Mouse (Mus musculus): ENCODE data around the gene Gbgt1. TPM values are rescaled to one million over a fixed set of nuclear protein-coding genes. Genes with fewer than 3 reads are reported as not detected.

The Gbgt1 gene
- polyA plus RNA-seq (2016; fragmentation: Nextera tagmentation; extraction: Ambion mirVana) = 0.13 TPM in 1 of 2 replicates, not detected in the other

DNA sequence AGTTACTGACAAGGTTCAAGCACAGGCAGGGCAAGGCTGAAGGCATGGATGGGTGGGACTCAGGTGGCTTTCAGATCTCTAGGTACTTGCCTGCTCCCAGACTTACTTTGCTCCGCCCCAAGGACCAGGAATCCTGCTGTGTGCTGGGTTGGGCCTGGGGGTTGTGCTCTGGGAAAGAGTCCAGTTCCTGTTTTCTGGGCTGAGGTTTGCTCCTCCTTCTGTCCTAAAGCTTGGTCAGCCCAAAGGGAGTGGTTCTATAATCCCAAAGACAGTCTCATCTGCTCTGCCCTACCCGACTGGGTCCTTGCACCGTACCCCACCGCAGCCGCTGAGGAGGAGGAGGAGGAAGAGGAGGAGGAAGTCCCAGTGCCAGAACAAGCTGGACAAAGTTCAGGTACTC, at the start of gene Gbgt1:
Gbgt1 (plus strand) TSS at position 221 of the 400 bp plus-strand sequence.
- Histone ChIP-seq H3K27ac (no peak within 1 kb of the TSS), H3K4me3 (no peak within 1 kb of the TSS), H3K36me3 (no peaks in the 10 kb centered on the region), H3K4me1 (0 out of 2 replicates have a peak, but pooled peaks cover 6% of the 10 kb centered on the region), H3K9me3 (no peaks in the 10 kb centered on the region), H3K27me3 (ENCODE audit: insufficient read depth, poor library complexity, severe bottlenecking) (peaks cover 7% of the 10 kb centered on the region; the same call in 1 of the 2 replicates)
- 78% methylated on average over 5 of the region's 5 CpGs for WGBS
- no peak for DNase-seq (ENCODE audit: low spot score)

- peak overlapping the region; percentile 85 for H3K4me3 ChIP-seq
- 9% methylated on average over 11 of the region's 11 CpGs for WGBS
- H3K36me3 ChIP-seq = peaks cover 20% of the 10 kb centered on the region
- peaks cover 60% of the 10 kb centered on the region for H3K27me3 ChIP-seq (ENCODE audit: insufficient read depth, poor library complexity, severe bottlenecking)
- H3K9me3 ChIP-seq = no peaks in the 10 kb centered on the region
- peaks cover 19% of the 10 kb centered on the region for H3K4me1 ChIP-seq
- no peak for DNase-seq (ENCODE audit: low spot score)
- H3K27ac ChIP-seq = peak overlapping the region; percentile 92
These were observed 49.4 kb upstream of the Gbgt1 start for GRCm38 (mm10) chr2:28447315-28447670.

- no peak overlapping the region for H3K4me3 ChIP-seq
- peaks cover 10% of the 10 kb centered on the region for H3K4me1 ChIP-seq
- no peaks in the 10 kb centered on the region for H3K9me3 ChIP-seq
- DNase-seq (ENCODE audit: low spot score) = peak; percentile 60
- peaks cover 29% of the 10 kb centered on the region for H3K36me3 ChIP-seq
- peaks cover 46% of the 10 kb centered on the region for H3K27me3 ChIP-seq (ENCODE audit: insufficient read depth, poor library complexity, severe bottlenecking)
- WGBS = 83% methylated on average over 11 of the region's 11 CpGs
- no peak overlapping the region for H3K27ac ChIP-seq
These were observed 45.0 kb upstream of the Gbgt1 start for GRCm38 (mm10) chr2:28451663-28452062.

- DNase-seq (ENCODE audit: low spot score) = no peak
- peaks cover 31% of the 10 kb centered on the region for H3K27me3 ChIP-seq (ENCODE audit: insufficient read depth, poor library complexity, severe bottlenecking)
- H3K36me3 ChIP-seq = peaks cover 29% of the 10 kb centered on the region
- H3K9me3 ChIP-seq = no peaks in the 10 kb centered on the region
- H3K27ac ChIP-seq = no peak overlapping the region
- H3K4me3 ChIP-seq = no peak overlapping the region
- 81% methylated on average over 6 of the region's 6 CpGs for WGBS
- no peaks in the 10 kb centered on the region for H3K4me1 ChIP-seq
These were observed 43.2 kb upstream of the Gbgt1 start for GRCm38 (mm10) chr2:28453539-28453938.

DNA sequence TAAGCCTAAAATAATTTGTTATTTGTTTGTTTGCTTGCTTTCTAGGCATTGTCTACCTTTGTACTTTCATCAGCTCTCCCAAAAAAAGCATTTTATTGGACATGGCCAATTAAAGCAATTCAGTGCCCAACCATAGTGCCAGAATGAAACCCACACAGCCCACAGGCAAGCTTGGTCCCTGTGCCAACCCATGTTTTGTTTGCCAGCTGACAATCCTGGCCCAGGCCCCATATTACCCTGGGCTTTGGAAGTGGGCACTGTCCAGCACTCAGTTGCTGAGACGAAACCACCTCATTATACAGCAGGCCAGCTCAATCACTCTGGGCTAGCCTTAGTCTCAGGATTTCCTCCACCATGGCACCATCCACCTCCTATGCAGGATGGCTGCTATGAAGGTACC, 40.1 kb upstream of the Gbgt1 start:
- DNase-seq (ENCODE audit: low spot score) = no peak
- H3K9me3 ChIP-seq = no peaks in the 10 kb centered on the region
- H3K36me3 ChIP-seq = peaks cover 11% of the 10 kb centered on the region
- no peak overlapping the region for H3K4me3 ChIP-seq
- no peaks in the 10 kb centered on the region for H3K4me1 ChIP-seq
- peaks cover 11% of the 10 kb centered on the region; the same call in 1 of the 2 replicates for H3K27me3 ChIP-seq (ENCODE audit: insufficient read depth, poor library complexity, severe bottlenecking)
- H3K27ac ChIP-seq = no peak overlapping the region
- WGBS = 67% methylated on average over 1 of the region's 1 CpGs

DNA sequence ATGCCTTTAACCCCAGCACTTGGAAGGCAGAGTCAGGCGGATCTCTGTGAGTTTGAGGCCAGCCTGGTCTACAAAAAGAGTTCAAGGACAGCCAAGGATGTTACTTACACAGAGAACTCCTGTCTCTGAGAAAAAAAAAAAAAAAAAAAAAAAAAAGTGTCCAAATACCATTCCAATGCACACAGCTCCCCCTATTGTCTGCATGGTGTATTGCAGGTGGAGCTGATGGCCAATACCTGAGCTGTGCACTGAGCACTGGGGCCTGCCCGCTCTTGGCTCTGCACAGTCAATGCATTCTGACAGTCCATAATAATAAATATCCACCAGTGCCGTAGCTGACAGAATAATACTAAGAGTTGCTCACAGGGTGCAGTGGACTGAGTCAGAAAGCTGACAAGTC, 32.8 kb upstream of the Gbgt1 start:
- Histone ChIP-seq H3K9me3 (no peaks in the 10 kb centered on the region), H3K27ac (no peak overlapping the region), H3K36me3 (peaks cover 2% of the 10 kb centered on the region), H3K4me3 (no peak overlapping the region), H3K4me1 (peaks cover 21% of the 10 kb centered on the region), H3K27me3 (ENCODE audit: insufficient read depth, poor library complexity, severe bottlenecking) (peaks cover 21% of the 10 kb centered on the region)
- DNase-seq (ENCODE audit: low spot score) = no peak
- 40% methylated on average over 3 of the region's 3 CpGs for WGBS

DNA sequence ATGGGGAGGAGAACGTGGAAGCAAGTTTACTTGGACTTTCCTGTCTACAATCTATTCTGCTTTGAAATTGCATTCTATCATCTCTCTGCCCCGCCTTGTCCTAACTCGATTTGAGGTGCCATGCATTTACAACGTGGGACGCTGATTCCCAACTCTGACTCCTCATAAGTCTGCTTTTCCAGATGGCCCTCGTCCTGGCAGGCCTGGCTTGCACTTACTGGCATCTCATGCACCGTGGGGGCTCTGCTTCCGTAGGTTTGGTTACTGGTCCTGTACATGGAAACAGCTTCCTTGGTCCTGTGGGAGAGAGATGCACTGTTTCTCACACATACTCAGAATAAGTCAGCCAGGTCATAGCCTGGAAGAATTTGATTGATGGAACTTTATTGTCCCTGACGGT, 31.8 kb upstream of the Gbgt1 start:
- peaks cover 25% of the 10 kb centered on the region for H3K4me1 ChIP-seq

DNA sequence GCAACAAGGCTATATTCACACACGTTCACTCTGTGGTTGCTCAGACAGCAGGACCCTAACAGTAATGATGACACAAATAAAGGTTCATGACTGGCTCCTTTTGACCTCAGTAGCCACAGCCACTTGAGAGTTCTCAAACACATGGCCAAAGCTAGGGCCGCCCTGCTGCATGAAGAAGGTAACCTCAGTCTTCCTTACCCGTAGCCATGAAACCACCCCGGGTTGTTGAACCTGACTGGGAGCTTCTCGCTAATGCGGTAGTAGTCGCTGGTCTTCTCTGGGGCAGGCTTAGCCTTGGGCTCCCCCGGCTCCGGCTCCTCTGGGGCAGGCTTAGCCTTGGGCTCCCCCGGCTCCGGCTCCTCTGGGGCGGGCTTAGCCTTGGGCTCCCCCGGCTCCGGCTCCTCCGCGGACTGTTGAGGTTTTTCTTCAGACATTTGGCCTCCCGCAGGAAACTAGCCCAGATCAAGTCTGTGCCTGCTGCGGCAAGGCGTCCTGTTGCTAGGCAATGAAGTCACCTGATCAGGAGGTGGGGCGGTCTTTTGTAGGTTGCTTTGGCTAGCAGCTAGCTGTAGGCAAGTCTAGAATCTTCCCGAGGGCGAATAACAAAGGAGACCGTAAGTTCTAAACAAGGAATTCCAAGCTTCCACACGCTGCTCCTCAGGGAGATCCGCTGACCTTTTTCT, 30.7 kb upstream of the Gbgt1 start, which contains the start of gene 1700007K13Rik:
1700007K13Rik (minus strand) TSS at position 497 of the 683 bp plus-strand sequence.
- 5% methylated on average over 25 of the region's 25 CpGs for WGBS
- peak; percentile 88 for DNase-seq (ENCODE audit: low spot score)
- Histone ChIP-seq H3K4me1 (peaks cover 25% of the 10 kb centered on the region), H3K27me3 (ENCODE audit: insufficient read depth, poor library complexity, severe bottlenecking) (peaks cover 21% of the 10 kb centered on the region), H3K36me3 (peaks cover 23% of the 10 kb centered on the region), H3K4me3 (peak within 1 kb of the TSS; percentile 54), H3K27ac (no peak within 1 kb of the TSS), H3K9me3 (no peaks in the 10 kb centered on the region)

More for the DNA sequence above, 31.8 kb upstream of the Gbgt1 start:
- Histone ChIP-seq H3K9me3 (no peaks in the 10 kb centered on the region), H3K27me3 (ENCODE audit: insufficient read depth, poor library complexity, severe bottlenecking) (peaks cover 21% of the 10 kb centered on the region), H3K27ac (no peak overlapping the region), H3K36me3 (peaks cover 12% of the 10 kb centered on the region), H3K4me3 (no peak overlapping the region)
- WGBS = 77% methylated on average over 9 of the region's 9 CpGs
- DNase-seq (ENCODE audit: low spot score) = no peak

- Histone ChIP-seq H3K36me3 (peaks cover 43% of the 10 kb centered on the region), H3K27ac (peak within 1 kb of the TSS; percentile 95), H3K27me3 (ENCODE audit: insufficient read depth, poor library complexity, severe bottlenecking) (peaks cover 21% of the 10 kb centered on the region), H3K4me3 (peak within 1 kb of the TSS; percentile 92), H3K9me3 (0 out of 2 replicates have a peak, but pooled peaks cover 2% of the 10 kb centered on the region), H3K4me1 (peaks cover 25% of the 10 kb centered on the region)
- WGBS = under 1% methylated on average over 52 of the region's 52 CpGs
- DNase-seq (ENCODE audit: low spot score) = peak; percentile 95
These were observed 28.7 kb upstream of the Gbgt1 start, which contains the start of gene Mrps2 for GRCm38 (mm10) chr2:28467860-28468485. TSS of gene Mrps2 (plus strand) at chr2:28468066.

DNA sequence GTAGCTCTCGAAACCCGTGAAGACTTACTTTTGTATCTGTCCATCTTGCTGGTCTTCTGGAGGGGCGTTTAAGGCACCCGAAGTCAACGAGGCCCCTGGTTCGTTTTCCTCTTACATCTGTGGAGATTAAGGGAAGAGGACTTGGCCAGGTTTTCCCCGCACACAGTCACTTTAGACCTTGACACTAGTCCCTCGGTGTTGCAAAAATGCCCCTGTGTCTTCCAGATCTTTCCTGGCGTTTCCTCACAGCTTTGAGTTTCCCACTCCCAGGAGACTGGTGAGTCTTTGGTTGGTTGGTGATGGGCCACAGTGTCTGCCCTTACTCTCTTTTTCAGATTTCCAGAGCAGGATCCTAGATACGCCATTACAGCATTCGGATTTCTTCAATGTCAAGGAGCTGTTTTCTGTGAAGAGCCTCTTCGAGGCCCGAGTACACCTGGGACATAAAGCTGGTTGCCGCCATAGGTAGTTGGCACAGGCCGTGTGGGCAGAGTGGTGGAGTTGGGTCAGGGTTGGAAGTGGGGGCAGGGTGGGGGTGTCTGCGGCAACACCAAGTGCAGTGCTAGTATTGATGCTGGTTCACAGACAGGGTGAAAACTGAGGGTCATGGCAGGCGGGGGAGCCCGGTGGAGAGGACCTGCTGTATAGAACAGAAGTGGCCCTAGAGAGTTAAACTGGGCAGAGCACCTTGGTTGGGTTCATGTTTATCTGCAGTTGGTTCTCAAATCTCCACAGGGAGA, 28.0 kb upstream of the Gbgt1 start:
- Histone ChIP-seq H3K4me3 (peak overlapping the region; percentile 92), H3K27me3 (ENCODE audit: insufficient read depth, poor library complexity, severe bottlenecking) (peaks cover 21% of the 10 kb centered on the region), H3K36me3 (peaks cover 46% of the 10 kb centered on the region), H3K4me1 (peaks cover 22% of the 10 kb centered on the region), H3K9me3 (0 out of 2 replicates have a peak, but pooled peaks cover 2% of the 10 kb centered on the region), H3K27ac (peak overlapping the region; percentile 95)
- DNase-seq (ENCODE audit: low spot score) = no peak
- 52% methylated on average over 18 of the region's 18 CpGs for WGBS

- H3K27me3 ChIP-seq (ENCODE audit: insufficient read depth, poor library complexity, severe bottlenecking) = peaks cover 16% of the 10 kb centered on the region
- no peak overlapping the region for H3K27ac ChIP-seq
- peaks cover 22% of the 10 kb centered on the region for H3K4me1 ChIP-seq
- DNase-seq (ENCODE audit: low spot score) = no peak
- peaks cover 46% of the 10 kb centered on the region for H3K36me3 ChIP-seq
- H3K4me3 ChIP-seq = no peak overlapping the region
- 97% methylated on average over 14 of the region's 14 CpGs for WGBS
- 0 out of 2 replicates have a peak, but pooled peaks cover 2% of the 10 kb centered on the region for H3K9me3 ChIP-seq
These were observed 27.2 kb upstream of the Gbgt1 start for GRCm38 (mm10) chr2:28469461-28469860.

DNA sequence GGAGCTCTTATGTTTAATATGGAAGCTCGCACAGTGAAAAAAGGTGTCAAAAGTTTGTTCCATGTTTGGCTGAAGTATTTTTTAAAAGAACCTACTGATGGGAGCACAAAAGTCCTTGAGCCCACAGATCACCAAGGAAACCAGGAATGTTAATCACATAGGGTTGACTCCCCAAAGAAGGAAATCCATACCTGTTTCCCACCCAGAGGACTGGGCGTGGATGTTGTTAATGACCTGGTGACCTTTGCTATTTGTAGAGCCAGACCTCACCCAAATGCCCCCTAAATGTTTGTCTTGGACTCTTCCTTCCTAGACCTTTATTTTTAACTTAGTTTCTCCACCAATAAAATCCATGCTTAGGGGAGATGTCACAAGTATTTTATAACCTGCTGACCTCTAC, 26.1 kb upstream of the Gbgt1 start:
- peaks cover 22% of the 10 kb centered on the region for H3K4me1 ChIP-seq
- no peak overlapping the region for H3K27ac ChIP-seq
- peaks cover 46% of the 10 kb centered on the region for H3K36me3 ChIP-seq
- WGBS = 90% methylated on average over 2 of the region's 2 CpGs
- H3K27me3 ChIP-seq (ENCODE audit: insufficient read depth, poor library complexity, severe bottlenecking) = peaks cover 4% of the 10 kb centered on the region; the same call in 1 of the 2 replicates
- no peak overlapping the region for H3K4me3 ChIP-seq
- DNase-seq (ENCODE audit: low spot score) = no peak
- H3K9me3 ChIP-seq = 0 out of 2 replicates have a peak, but pooled peaks cover 2% of the 10 kb centered on the region
